In genomic region chr19:11811688-11812365, GRCm38 (mm10) we compare ENCODE assay signal across 9 mouse cellular contexts. TPM values are rescaled to one million over a fixed set of nuclear protein-coding genes. Genes with fewer than 3 reads are reported as not detected.
DNase-seq lines count a peak whose midpoint lies in the region; ATAC-seq lines count a peak whose summit lies in the region.
"Had no signal": no experiment of that assay in that cellular context is flagged by ENCODE, and none has a peak within 500 bp of the region (broad histone marks: within the 10 kb centered on the region; RNA-seq: fewer than 3 reads in every experiment).

No protein-coding gene starts in this region.

- 52% methylated on average over 5 of the region's 5 CpGs for WGBS in hindbrain, embryonic 11.5 days
- WGBS in liver, embryonic 11.5 days = 51% methylated on average over 5 of the region's 5 CpGs

- H3K9me3 ChIP-seq in hindbrain, embryonic 11.5 days (ENCODE audit: control insufficient read depth, low read length) = no peaks in the 10 kb centered on the region
- H3K9me3 ChIP-seq in liver, embryonic 11.5 days (ENCODE audit: control insufficient read depth, low read length) = no peaks in the 10 kb centered on the region
- H3K9me3 ChIP-seq: heart, embryonic 13.5 days had no signal

- H3K4me2 ChIP-seq in hindbrain, embryonic 11.5 days (replicated peaks; ENCODE audit: low read depth, low read length) = no peak overlapping the region
- H3K4me2 ChIP-seq in liver, embryonic 11.5 days = no peak overlapping the region
- H3K4me2 ChIP-seq: heart, embryonic 13.5 days had no signal

- no peaks in the 10 kb centered on the region for H3K36me3 ChIP-seq in hindbrain, embryonic 11.5 days (ENCODE audit: control insufficient read depth, insufficient read depth, low read length)
- no peaks in the 10 kb centered on the region for H3K36me3 ChIP-seq in liver, embryonic 11.5 days (ENCODE audit: control insufficient read depth, insufficient read depth, low read length)
- H3K36me3 ChIP-seq: heart, embryonic 13.5 days had no signal

- peaks cover 5% of the 10 kb centered on the region for H3K27me3 ChIP-seq in hindbrain, embryonic 11.5 days (ENCODE audit: control insufficient read depth, insufficient read depth, low read length)
- H3K27me3 ChIP-seq in liver, embryonic 11.5 days (replicated peaks; ENCODE audit: control insufficient read depth, insufficient read depth, low read length) = peaks cover 4% of the 10 kb centered on the region; the same call in 1 of the 2 replicates

- H3K27ac ChIP-seq in hindbrain, embryonic 11.5 days (ENCODE audit: low read depth, low read length) = no peak overlapping the region
- no peak overlapping the region for H3K27ac ChIP-seq in liver, embryonic 11.5 days (ENCODE audit: low read depth, low read length)
- H3K27ac ChIP-seq: heart, embryonic 13.5 days had no signal

- no peak overlapping the region for H3K9ac ChIP-seq in hindbrain, embryonic 11.5 days (ENCODE audit: low read depth, low read length)
- H3K9ac ChIP-seq in liver, embryonic 11.5 days (ENCODE audit: low read depth, low read length) = no peak overlapping the region
- H3K9ac ChIP-seq: heart, embryonic 13.5 days had no signal

- no peaks in the 10 kb centered on the region for H3K4me1 ChIP-seq in hindbrain, embryonic 11.5 days (replicated peaks; ENCODE audit: control insufficient read depth, insufficient read depth, low read length)
- 0 out of 2 replicates have a peak, but pooled peaks cover 6% of the 10 kb centered on the region for H3K4me1 ChIP-seq in liver, embryonic 11.5 days (replicated peaks; ENCODE audit: control insufficient read depth, insufficient read depth, low read length)

- H3K4me3 ChIP-seq in hindbrain, embryonic 11.5 days (ENCODE audit: low read depth, low read length) = no peak overlapping the region
- H3K4me3 ChIP-seq in liver, embryonic 11.5 days (ENCODE audit: low read depth, low read length) = no peak overlapping the region
- H3K4me3 ChIP-seq: heart, embryonic 13.5 days had no signal

- ATAC-seq in hindbrain, embryonic 11.5 days (ENCODE audit: low FRiP score) = peak; percentile 92
- peak; percentile 72 for ATAC-seq in liver, embryonic 11.5 days (replicated peaks; ENCODE audit: low FRiP score)
- no peak for ATAC-seq in monocyte, adult 5-6 weeks (replicated peaks; ENCODE audit: insufficient number of reproducible peaks, low FRiP score, low TSS enrichment, poor library complexity, severe bottlenecking)
- no peak for ATAC-seq in cerebellum, adult (ENCODE audit: insufficient number of reproducible peaks, low FRiP score, low TSS enrichment)

- peak; percentile 30 for DNase-seq in ovary, adult 18-20 months (ENCODE audit: low spot score)
- DNase-seq in ovary, postnatal 36 days (ENCODE audit: low spot score) = no peak
- DNase-seq in hindbrain, embryonic 11.5 days (ENCODE audit: low spot score) = peak; percentile 54
- no peak for DNase-seq in liver, embryonic 11.5 days (ENCODE audit: low spot score)
- DNase-seq in yolk sac, embryonic 10.5 days (ENCODE audit: low spot score) = peak; percentile 47
- no peak for DNase-seq in thymus, postnatal 10 days (ENCODE audit: low spot score in 2 of 2)

RNA-seq across cellular contexts. Expression of gene Stx3, which starts 7.4 kb away (rescaled TPM):
- 6.7 and 8.1 TPM in 2 replicates for polyA plus RNA-seq in hindbrain, embryonic 11.5 days (2014; fragmentation: Nextera tagmentation; extraction: Ambion mirVana)
- polyA plus RNA-seq in liver, embryonic 11.5 days (2014; fragmentation: Nextera tagmentation; extraction: Ambion mirVana) = 5.0 and 7.0 TPM in 2 replicates
- 8.9 to 23.6 TPM (median 19.8 TPM) in 3 replicates for total RNA-seq in monocyte, adult 5-6 weeks (2017)

RNA-seq across cellular contexts. Expression of gene Olfr1417, which starts 27.2 kb away (rescaled TPM):
- 0.12 TPM in 1 of 2 replicates, not detected in the other for polyA plus RNA-seq in hindbrain, embryonic 11.5 days (2014; fragmentation: Nextera tagmentation; extraction: Ambion mirVana)
- not detected in 2 replicates for polyA plus RNA-seq in liver, embryonic 11.5 days (2014; fragmentation: Nextera tagmentation; extraction: Ambion mirVana)
- 0.43 TPM in 1 of 3 replicates, not detected in the others for total RNA-seq in monocyte, adult 5-6 weeks (2017)
- polyA plus RNA-seq: heart, embryonic 13.5 days had no signal

RNA-seq across cellular contexts. Expression of gene Mrpl16, which starts 41.6 kb away (rescaled TPM):
- 49.2 and 50.8 TPM in 2 replicates for polyA plus RNA-seq in hindbrain, embryonic 11.5 days (2014; fragmentation: Nextera tagmentation; extraction: Ambion mirVana)
- 72.8 and 76.5 TPM in 2 replicates for polyA plus RNA-seq in liver, embryonic 11.5 days (2014; fragmentation: Nextera tagmentation; extraction: Ambion mirVana)
- total RNA-seq in monocyte, adult 5-6 weeks (2017) = 28.5 to 49.0 TPM (median 45.7 TPM) in 3 replicates

RNA-seq across cellular contexts. Expression of gene Olfr1418, which starts 49.0 kb away (rescaled TPM):
- not detected in 2 replicates for polyA plus RNA-seq in hindbrain, embryonic 11.5 days (2014; fragmentation: Nextera tagmentation; extraction: Ambion mirVana)
- not detected in 2 replicates for polyA plus RNA-seq in liver, embryonic 11.5 days (2014; fragmentation: Nextera tagmentation; extraction: Ambion mirVana)
- not detected in 3 replicates for total RNA-seq in monocyte, adult 5-6 weeks (2017)
- polyA plus RNA-seq: heart, embryonic 13.5 days had no signal

Comparison
In these comparisons a context has a peak if more than half of its experiments do, and no peak if none do; other contexts are left out.
1. DNase-seq: peak in ovary, adult 18-20 months (single experiment), hindbrain, embryonic 11.5 days (single experiment) and yolk sac, embryonic 10.5 days (single experiment); none in ovary, postnatal 36 days (single experiment), liver, embryonic 11.5 days (single experiment) and thymus, postnatal 10 days (0 of 2).
2. ATAC-seq: peak in hindbrain, embryonic 11.5 days (single experiment) and liver, embryonic 11.5 days (single experiment); none in monocyte, adult 5-6 weeks (single experiment) and cerebellum, adult (single experiment).